ENCODE assay signal across 25 mouse cellular contexts in genomic region chr5:98346067-98346466, GRCm38 (mm10). TPM values are rescaled to one million over a fixed set of nuclear protein-coding genes. Genes with fewer than 3 reads are reported as not detected.
DNase-seq lines count a peak whose midpoint lies in the region; ATAC-seq and TF ChIP-seq lines count a peak whose summit lies in the region.
"Had no signal": no experiment of that assay in that cellular context is flagged by ENCODE, and none has a peak within 500 bp of the region (broad histone marks: within the 10 kb centered on the region; RNA-seq: fewer than 3 reads in every experiment).

No protein-coding gene starts in this region.

- TF ChIP-seq POLR2A in embryonic fibroblast, embryonic 13.5 days (IDR thresholded peaks at IDR 0.05; ENCODE audit: low read depth, low read length): no peak

- H3K9ac ChIP-seq in forebrain, postnatal 0 days: no peak overlapping the region
- no peak overlapping the region for H3K9ac ChIP-seq in forebrain, embryonic 14.5 days (ENCODE audit: low read length)
- H3K9ac ChIP-seq in midbrain, postnatal 0 days (replicated peaks; ENCODE audit: low read length, poor library complexity, severe bottlenecking): no peak overlapping the region
- H3K9ac ChIP-seq in midbrain, embryonic 13.5 days (replicated peaks): no peak overlapping the region
- H3K9ac ChIP-seq: embryonic facial prominence, embryonic 15.5 days; limb, embryonic 12.5 days; liver, embryonic 12.5 days; lung, embryonic 15.5 days; midbrain, embryonic 15.5 days; neural tube, embryonic 15.5 days had no signal

- TF ChIP-seq CTCF in forebrain, postnatal 0 days (IDR thresholded peaks at IDR 0.05; ENCODE audit: low read depth): peak; percentile 58
- TF ChIP-seq CTCF in midbrain, postnatal 0 days (IDR thresholded peaks at IDR 0.05): peak; percentile 69
- peak; percentile 33; the same call in 1 of the 2 replicates for TF ChIP-seq CTCF in embryonic fibroblast, embryonic 13.5 days (IDR thresholded peaks at IDR 0.05; ENCODE audit: borderline replicate concordance, insufficient read depth, low read length)

- no peaks in the 10 kb centered on the region for H3K27me3 ChIP-seq in forebrain, postnatal 0 days (ENCODE audit: insufficient read depth, low read length)
- H3K27me3 ChIP-seq in forebrain, embryonic 14.5 days (replicated peaks; ENCODE audit: control insufficient read depth, insufficient read depth, low read length): no peaks in the 10 kb centered on the region
- H3K27me3 ChIP-seq in midbrain, postnatal 0 days (ENCODE audit: insufficient read depth, low read length): no peaks in the 10 kb centered on the region
- no peaks in the 10 kb centered on the region for H3K27me3 ChIP-seq in midbrain, embryonic 13.5 days
- H3K27me3 ChIP-seq: embryonic facial prominence, embryonic 15.5 days; limb, embryonic 12.5 days; liver, embryonic 12.5 days; lung, embryonic 15.5 days; megakaryocyte, embryonic 14.5 days; midbrain, embryonic 15.5 days; neural tube, embryonic 15.5 days had no signal

- no peak for ATAC-seq in forebrain, postnatal 0 days
- no peak for ATAC-seq in forebrain, embryonic 14.5 days
- no peak for ATAC-seq in midbrain, postnatal 0 days (ENCODE audit: low FRiP score)
- ATAC-seq in midbrain, embryonic 13.5 days: no peak
- ATAC-seq: hindbrain, embryonic 16.5 days; liver, embryonic 12.5 days; midbrain, embryonic 15.5 days had no signal

- no peak overlapping the region for H3K4me2 ChIP-seq in forebrain, postnatal 0 days (ENCODE audit: low read depth)
- no peak overlapping the region for H3K4me2 ChIP-seq in forebrain, embryonic 14.5 days (ENCODE audit: low read length)
- no peak overlapping the region for H3K4me2 ChIP-seq in midbrain, postnatal 0 days (ENCODE audit: low read depth, low read length, poor library complexity, severe bottlenecking)
- no peak overlapping the region for H3K4me2 ChIP-seq in midbrain, embryonic 13.5 days (replicated peaks)
- H3K4me2 ChIP-seq: embryonic facial prominence, embryonic 15.5 days; limb, embryonic 12.5 days; liver, embryonic 12.5 days; lung, embryonic 15.5 days; midbrain, embryonic 15.5 days; neural tube, embryonic 15.5 days had no signal

- no peaks in the 10 kb centered on the region for H3K4me1 ChIP-seq in forebrain, postnatal 0 days (ENCODE audit: insufficient read depth)
- no peaks in the 10 kb centered on the region for H3K4me1 ChIP-seq in forebrain, embryonic 14.5 days (ENCODE audit: control insufficient read depth, insufficient read depth, low read length)
- no peaks in the 10 kb centered on the region for H3K4me1 ChIP-seq in midbrain, postnatal 0 days (ENCODE audit: insufficient read depth, low read length)
- H3K4me1 ChIP-seq in midbrain, embryonic 13.5 days (replicated peaks): no peaks in the 10 kb centered on the region; the same call in 1 of the 2 replicates
- H3K4me1 ChIP-seq in embryonic fibroblast, embryonic 13.5 days (ENCODE audit: control insufficient read depth, insufficient read depth, low read length): no peaks in the 10 kb centered on the region
- H3K4me1 ChIP-seq: embryonic facial prominence, embryonic 15.5 days; forebrain, embryonic 10.5 days; liver, embryonic 12.5 days; megakaryocyte, embryonic 14.5 days; midbrain, embryonic 15.5 days; neural tube, embryonic 15.5 days had no signal

- no peak overlapping the region for H3K4me3 ChIP-seq in forebrain, postnatal 0 days (ENCODE audit: low read depth, low read length)
- H3K4me3 ChIP-seq in forebrain, embryonic 14.5 days (ENCODE audit: low read depth, low read length): no peak overlapping the region
- H3K4me3 ChIP-seq in midbrain, postnatal 0 days (ENCODE audit: low read depth, low read length): no peak overlapping the region
- no peak overlapping the region for H3K4me3 ChIP-seq in midbrain, embryonic 13.5 days (replicated peaks)
- no peak overlapping the region for H3K4me3 ChIP-seq in embryonic fibroblast, embryonic 13.5 days (ENCODE audit: insufficient read depth, low read length)
- H3K4me3 ChIP-seq: embryonic facial prominence, embryonic 15.5 days; forebrain, embryonic 10.5 days; limb, embryonic 12.5 days; liver, embryonic 12.5 days; lung, embryonic 15.5 days; megakaryocyte, embryonic 14.5 days; midbrain, embryonic 15.5 days; neural tube, embryonic 15.5 days had no signal

- H3K36me3 ChIP-seq in forebrain, postnatal 0 days (ENCODE audit: insufficient read depth): no peaks in the 10 kb centered on the region
- H3K36me3 ChIP-seq in forebrain, embryonic 14.5 days (ENCODE audit: control insufficient read depth, insufficient read depth, low read length): no peaks in the 10 kb centered on the region
- no peaks in the 10 kb centered on the region for H3K36me3 ChIP-seq in midbrain, postnatal 0 days (ENCODE audit: insufficient read depth, low read length)
- no peaks in the 10 kb centered on the region for H3K36me3 ChIP-seq in midbrain, embryonic 13.5 days
- H3K36me3 ChIP-seq: embryonic facial prominence, embryonic 15.5 days; forebrain, embryonic 10.5 days; G1E; limb, embryonic 12.5 days; liver, embryonic 12.5 days; lung, embryonic 15.5 days; midbrain, embryonic 15.5 days; neural tube, embryonic 15.5 days had no signal

- no peaks in the 10 kb centered on the region for H3K9me3 ChIP-seq in forebrain, postnatal 0 days (ENCODE audit: low read length)
- H3K9me3 ChIP-seq in forebrain, embryonic 14.5 days (replicated peaks; ENCODE audit: control insufficient read depth, low read length): no peaks in the 10 kb centered on the region
- no peaks in the 10 kb centered on the region for H3K9me3 ChIP-seq in midbrain, postnatal 0 days (ENCODE audit: low read length)
- no peaks in the 10 kb centered on the region for H3K9me3 ChIP-seq in midbrain, embryonic 13.5 days
- H3K9me3 ChIP-seq: embryonic facial prominence, embryonic 15.5 days; forebrain, embryonic 10.5 days; limb, embryonic 12.5 days; liver, embryonic 12.5 days; lung, embryonic 15.5 days; megakaryocyte, embryonic 14.5 days; midbrain, embryonic 15.5 days; neural tube, embryonic 15.5 days had no signal

- DNase-seq in forebrain, postnatal 0 days: no peak
- no peak for DNase-seq in forebrain, embryonic 14.5 days (ENCODE audit: low spot score)
- peak; percentile 28 to 39 for DNase-seq in layer of hippocampus, postnatal 10 days (ENCODE audit: low spot score in 2 of 2)
- DNase-seq in layer of hippocampus, adult 9-10 months (ENCODE audit: low spot score): no peak
- DNase-seq in midbrain, postnatal 0 days (ENCODE audit: low spot score): no peak
- DNase-seq in gastrocnemius, postnatal 36 days: no peak
- DNase-seq: adrenal gland, postnatal 36 days; cerebellum, adult 2 months; gastrocnemius, postnatal 10 days; heart, adult 18-20 months; heart, postnatal 36 days; kidney, adult 18-20 months; kidney, postnatal 25 days had no signal

- no peak overlapping the region for H3K27ac ChIP-seq in forebrain, postnatal 0 days (ENCODE audit: low read depth, low read length)
- no peak overlapping the region for H3K27ac ChIP-seq in forebrain, embryonic 14.5 days (ENCODE audit: low read depth, low read length)
- H3K27ac ChIP-seq in midbrain, postnatal 0 days (ENCODE audit: low read depth, low read length): no peak overlapping the region
- no peak overlapping the region for H3K27ac ChIP-seq in midbrain, embryonic 13.5 days
- H3K27ac ChIP-seq in embryonic fibroblast, embryonic 13.5 days (ENCODE audit: insufficient read depth, low read length): no peak overlapping the region
- H3K27ac ChIP-seq: embryonic facial prominence, embryonic 15.5 days; forebrain, embryonic 10.5 days; limb, embryonic 12.5 days; liver, embryonic 12.5 days; lung, embryonic 15.5 days; midbrain, embryonic 15.5 days; neural tube, embryonic 15.5 days had no signal

- 65% methylated on average over 7 of the region's 7 CpGs for WGBS in forebrain, postnatal 0 days
- 72% methylated on average over 7 of the region's 7 CpGs for WGBS in forebrain, embryonic 14.5 days
- 77% methylated on average over 7 of the region's 7 CpGs for WGBS in midbrain, postnatal 0 days
- 74% methylated on average over 7 of the region's 7 CpGs for WGBS in midbrain, embryonic 13.5 days

- intact Hi-C loops in gastrocnemius, postnatal 36 days (cut with DNase I): loop anchor here (5.0 to 10.0 kb wide), 3 partner anchors 516 to 809 kb away; no protein-coding TSS in a partner anchor

RNA-seq across cellular contexts. Expression of gene Cfap299, which starts 17.0 kb away (rescaled TPM):
- total RNA-seq in forebrain, postnatal 0 days (2014; rRNA removed): 0.69 and 0.81 TPM in 2 replicates
- polyA plus RNA-seq in forebrain, postnatal 0 days (2015; fragmentation: Nextera tagmentation; extraction: Ambion mirVana): 3.4 and 5.3 TPM in 2 replicates
- 1.5 and 1.7 TPM in 2 replicates for polyA plus RNA-seq in forebrain, embryonic 14.5 days (2014; fragmentation: Nextera tagmentation; extraction: Ambion mirVana)
- total RNA-seq in layer of hippocampus, postnatal 10 days (2021): 1 to 10 TPM in 1 of 2 experiments, not detected in 1; 2.2 TPM
- 1.5 TPM in 1 of 2 replicates, not detected in the other for total RNA-seq in midbrain, postnatal 0 days (2014; rRNA removed)
- 2.4 and 3.4 TPM in 2 replicates for polyA plus RNA-seq in midbrain, postnatal 0 days (2015; fragmentation: Nextera tagmentation; extraction: Ambion mirVana)
- 0.55 and 0.73 TPM in 2 replicates for polyA plus RNA-seq in midbrain, embryonic 13.5 days (2015; fragmentation: Nextera tagmentation; extraction: Ambion mirVana)
- not detected in 2 replicates for polyA plus RNA-seq in embryonic fibroblast, embryonic 13.5 days (2011; ENCODE audit: insufficient read length, low read depth, missing spikeins)
- not detected for total RNA-seq in gastrocnemius, postnatal 36 days (2021)
- total RNA-seq: adrenal gland, postnatal 36 days; G1E; gastrocnemius, postnatal 10 days; heart, postnatal 36 days had no signal
- polyA plus RNA-seq: G1E; liver, embryonic 12.5 days had no signal

Comparison
In these comparisons a context has a peak if more than half of its experiments do, and no peak if none do; other contexts are left out.
1. DNase-seq: peak in layer of hippocampus, postnatal 10 days (2 of 2); none in forebrain, postnatal 0 days (single experiment), forebrain, embryonic 14.5 days (single experiment), layer of hippocampus, adult 9-10 months (single experiment), midbrain, postnatal 0 days (single experiment) and gastrocnemius, postnatal 36 days (0 of 2).
2. Peak in every context shown above with its lines, with median percentiles within 50 percentile points of each other: CTCF ChIP-seq.